Mouse (Mus musculus): ENCODE measurements around the gene Cttnbp2. TPM values are rescaled to one million over a fixed set of nuclear protein-coding genes. Genes with fewer than 3 reads are reported as not detected.

The Cttnbp2 gene
- polyA plus RNA-seq, 1 experiment = 5.7 TPM

DNA sequence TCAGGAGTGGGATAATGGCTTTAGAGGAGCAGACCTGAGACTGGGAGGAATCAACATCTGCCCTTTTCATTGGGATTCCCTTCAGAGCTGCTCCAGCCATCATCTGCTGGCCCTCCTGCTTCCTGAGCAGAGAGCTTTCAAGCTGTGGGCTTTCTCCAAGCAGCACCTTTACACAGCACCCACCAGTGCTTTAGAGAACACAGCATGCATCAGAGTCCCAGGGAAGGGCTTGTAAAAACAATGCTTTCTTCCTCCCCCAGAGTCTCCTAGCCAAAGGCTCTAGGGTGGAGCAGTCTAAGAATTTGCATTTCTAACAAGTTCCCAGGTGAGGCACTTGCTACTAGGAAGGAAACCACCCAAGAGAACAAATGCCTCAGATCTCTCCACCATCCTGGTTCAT lies 29.6 kb downstream of the Cttnbp2 start:
- Histone ChIP-seq H3K27ac (ENCODE audit: insufficient read depth, low read depth, low read length) (no peak overlapping the region), H3K27me3 (replicated peaks; ENCODE audit: control insufficient read depth, insufficient read depth, low read length) (no peaks in the 10 kb centered on the region), H3K36me3 (ENCODE audit: control insufficient read depth, insufficient read depth, low read length) (no peaks in the 10 kb centered on the region), H3K4me3 (ENCODE audit: insufficient read depth, low read depth, low read length) (no peak overlapping the region), H3K4me1 (ENCODE audit: control insufficient read depth, insufficient read depth, low read length) (no peaks in the 10 kb centered on the region)
- no peak for DNase-seq
- TF ChIP-seq CTCF (conservative IDR thresholded peaks at IDR 0.05; ENCODE audit: insufficient read depth, insufficient read length, low read depth, low read length) = no peak
- TF ChIP-seq POLR2A (IDR thresholded peaks at IDR 0.05; ENCODE audit: low read depth, low read length) = no peak

DNA sequence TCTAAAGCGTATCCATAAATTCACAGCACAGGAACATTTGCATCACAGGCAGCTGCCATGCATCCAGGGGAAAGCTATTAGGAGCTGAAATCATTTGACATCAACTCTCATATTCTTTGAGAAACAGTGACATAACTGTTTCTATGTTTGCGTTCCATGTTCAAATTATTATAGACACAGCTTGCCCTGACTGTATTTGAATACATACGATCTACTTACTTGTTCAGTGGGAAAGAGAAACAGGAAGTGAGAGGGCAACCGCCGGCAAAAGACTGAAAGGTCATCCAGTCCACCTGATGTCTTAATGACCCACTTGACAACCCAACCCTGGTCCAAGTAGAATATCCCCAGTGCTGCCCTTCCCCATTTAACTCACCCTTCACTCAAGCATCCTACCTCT lies 30.6 kb downstream of the Cttnbp2 start:
- no peak overlapping the region for H3K4me3 ChIP-seq (ENCODE audit: insufficient read depth, low read depth, low read length)
- H3K27ac ChIP-seq (ENCODE audit: insufficient read depth, low read depth, low read length) = no peak overlapping the region
- 66% methylated on average over 5 of the region's 5 CpGs for WGBS
- TF ChIP-seq POLR2A (IDR thresholded peaks at IDR 0.05; ENCODE audit: low read depth, low read length) (no peak), CTCF (conservative IDR thresholded peaks at IDR 0.05; ENCODE audit: insufficient read depth, insufficient read length, low read depth, low read length) (no peak)
- DNase-seq = no peak
- H3K27me3 ChIP-seq (replicated peaks; ENCODE audit: control insufficient read depth, insufficient read depth, low read length) = no peaks in the 10 kb centered on the region
- no peaks in the 10 kb centered on the region for H3K4me1 ChIP-seq (ENCODE audit: control insufficient read depth, insufficient read depth, low read length)
- H3K36me3 ChIP-seq (ENCODE audit: control insufficient read depth, insufficient read depth, low read length) = no peaks in the 10 kb centered on the region

DNA sequence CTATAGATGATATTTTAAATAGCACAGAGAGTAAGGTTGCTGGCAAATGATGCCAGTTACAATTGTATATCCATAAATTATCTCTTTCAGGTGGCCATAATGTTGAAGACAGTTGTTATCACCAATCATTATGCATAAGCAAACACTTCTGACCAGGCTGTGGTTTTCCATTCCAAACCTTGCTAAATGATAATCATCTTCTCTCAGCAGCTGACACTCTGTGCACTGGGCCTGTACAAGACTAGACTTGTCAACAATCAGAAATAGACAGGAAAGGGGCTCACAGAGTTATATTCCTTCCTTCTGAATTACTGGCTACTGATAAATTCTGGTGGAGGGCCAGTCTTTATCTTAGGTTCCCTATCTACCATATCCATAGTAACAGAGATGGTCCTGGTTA lies 32.1 kb downstream of the Cttnbp2 start:
- no peaks in the 10 kb centered on the region for H3K27me3 ChIP-seq (replicated peaks; ENCODE audit: control insufficient read depth, insufficient read depth, low read length)
- no peak overlapping the region for H3K4me3 ChIP-seq (ENCODE audit: insufficient read depth, low read depth, low read length)
- no peak for TF ChIP-seq CTCF (conservative IDR thresholded peaks at IDR 0.05; ENCODE audit: insufficient read depth, insufficient read length, low read depth, low read length)
- TF ChIP-seq POLR2A (IDR thresholded peaks at IDR 0.05; ENCODE audit: low read depth, low read length) = no peak
- H3K4me1 ChIP-seq (ENCODE audit: control insufficient read depth, insufficient read depth, low read length) = no peaks in the 10 kb centered on the region
- no peak overlapping the region for H3K27ac ChIP-seq (ENCODE audit: insufficient read depth, low read depth, low read length)
- no peak for DNase-seq
- H3K36me3 ChIP-seq (ENCODE audit: control insufficient read depth, insufficient read depth, low read length) = no peaks in the 10 kb centered on the region

DNA sequence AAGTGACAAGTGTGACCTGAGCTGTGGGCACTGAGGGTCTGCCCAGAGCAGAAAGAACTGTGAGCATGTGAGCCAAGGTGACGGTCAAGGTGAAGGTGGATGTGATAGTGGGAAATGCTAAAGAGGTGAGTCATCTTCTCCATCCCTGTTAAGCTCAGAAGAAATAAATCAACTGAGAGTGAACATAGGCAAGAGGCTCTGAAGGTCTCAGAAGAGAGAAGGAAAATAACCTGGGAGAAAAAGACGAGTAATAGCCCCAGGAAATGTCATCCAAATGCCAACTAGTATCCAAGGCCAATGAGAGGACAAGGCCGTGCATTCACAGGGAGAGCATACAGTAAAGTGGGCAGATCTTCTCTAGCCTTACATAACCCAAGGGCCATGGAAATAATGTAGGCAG lies 32.9 kb downstream of the Cttnbp2 start:
- 77% methylated on average over 3 of the region's 3 CpGs for WGBS
- no peak for DNase-seq
- Histone ChIP-seq H3K36me3 (ENCODE audit: control insufficient read depth, insufficient read depth, low read length) (no peaks in the 10 kb centered on the region), H3K27ac (ENCODE audit: insufficient read depth, low read depth, low read length) (no peak overlapping the region), H3K4me1 (ENCODE audit: control insufficient read depth, insufficient read depth, low read length) (no peaks in the 10 kb centered on the region), H3K4me3 (ENCODE audit: insufficient read depth, low read depth, low read length) (no peak overlapping the region), H3K27me3 (replicated peaks; ENCODE audit: control insufficient read depth, insufficient read depth, low read length) (no peaks in the 10 kb centered on the region)
- TF ChIP-seq POLR2A (IDR thresholded peaks at IDR 0.05; ENCODE audit: low read depth, low read length) (no peak), CTCF (conservative IDR thresholded peaks at IDR 0.05; ENCODE audit: insufficient read depth, insufficient read length, low read depth, low read length) (no peak)

DNA sequence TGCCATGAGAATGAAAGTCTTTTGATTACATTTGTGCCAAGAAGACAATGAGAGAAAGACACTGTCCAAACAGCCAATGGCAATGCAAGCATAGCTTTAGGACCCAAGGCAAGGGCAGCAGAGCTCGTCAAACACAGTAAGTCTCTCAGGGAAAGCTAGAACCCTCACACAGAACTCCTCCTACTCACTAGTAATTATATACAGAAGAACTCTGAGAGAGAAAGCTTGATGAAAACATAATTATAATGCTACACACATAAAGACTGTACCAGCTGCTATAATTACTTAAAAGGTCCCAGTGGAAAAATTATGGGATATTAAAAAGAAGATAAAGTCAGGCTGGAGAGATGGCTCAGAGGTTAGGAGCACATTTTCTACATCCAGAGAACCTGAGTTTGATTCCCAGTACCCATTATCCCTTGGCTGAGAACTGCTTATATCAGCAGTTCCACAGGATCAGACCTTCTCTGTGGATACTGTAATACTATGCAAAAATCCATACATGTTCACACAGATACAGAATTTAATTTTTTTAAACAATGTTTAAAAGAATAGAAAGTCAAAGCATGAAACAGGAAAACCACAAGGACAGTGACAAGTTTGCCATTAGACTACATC lies 37.2 kb downstream of the Cttnbp2 start:
- no peaks in the 10 kb centered on the region for H3K27me3 ChIP-seq (replicated peaks; ENCODE audit: control insufficient read depth, insufficient read depth, low read length)
- TF ChIP-seq CTCF (conservative IDR thresholded peaks at IDR 0.05; ENCODE audit: insufficient read depth, insufficient read length, low read depth, low read length) (no peak), POLR2A (IDR thresholded peaks at IDR 0.05; ENCODE audit: low read depth, low read length) (no peak)
- H3K4me3 ChIP-seq (ENCODE audit: insufficient read depth, low read depth, low read length) = no peak overlapping the region
- no peaks in the 10 kb centered on the region for H3K4me1 ChIP-seq (ENCODE audit: control insufficient read depth, insufficient read depth, low read length)
- WGBS = 84% methylated on average over 1 of the region's 1 CpGs
- H3K27ac ChIP-seq (ENCODE audit: insufficient read depth, low read depth, low read length) = no peak overlapping the region
- no peaks in the 10 kb centered on the region for H3K36me3 ChIP-seq (ENCODE audit: control insufficient read depth, insufficient read depth, low read length)
- DNase-seq = no peak

- TF ChIP-seq POLR2A (IDR thresholded peaks at IDR 0.05; ENCODE audit: low read depth, low read length) (no peak), CTCF (conservative IDR thresholded peaks at IDR 0.05; ENCODE audit: insufficient read depth, insufficient read length, low read depth, low read length) (no peak)
- Histone ChIP-seq H3K4me1 (ENCODE audit: control insufficient read depth, insufficient read depth, low read length) (no peaks in the 10 kb centered on the region), H3K4me3 (ENCODE audit: insufficient read depth, low read depth, low read length) (no peak overlapping the region), H3K27ac (ENCODE audit: insufficient read depth, low read depth, low read length) (no peak overlapping the region), H3K36me3 (ENCODE audit: control insufficient read depth, insufficient read depth, low read length) (no peaks in the 10 kb centered on the region), H3K27me3 (replicated peaks; ENCODE audit: control insufficient read depth, insufficient read depth, low read length) (no peaks in the 10 kb centered on the region)
- 85% methylated on average over 2 of the region's 2 CpGs for WGBS
- DNase-seq = no peak
Measured at GRCm38 (mm10) chr6:18474983-18475382, 39.7 kb downstream of the Cttnbp2 start.

DNA sequence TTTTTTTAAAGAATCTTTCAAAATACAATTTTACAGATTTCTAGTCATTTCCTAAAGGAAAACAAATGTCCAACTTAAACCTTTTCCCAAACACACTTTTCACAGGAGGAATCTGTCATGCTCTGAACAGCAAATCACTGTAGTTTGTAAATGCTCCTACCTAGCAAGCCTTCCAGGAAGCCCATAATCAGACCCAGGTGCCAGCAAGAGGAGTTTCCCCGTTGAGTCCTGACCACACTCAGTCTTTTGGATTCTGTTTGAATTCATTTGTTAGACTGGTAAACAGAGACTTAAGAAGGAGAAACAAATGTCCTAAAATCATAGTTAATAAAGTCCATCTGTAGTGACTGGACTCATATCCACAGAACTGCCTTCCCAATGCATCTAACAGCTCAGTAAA lies 40.1 kb downstream of the Cttnbp2 start:
- Histone ChIP-seq H3K4me1 (ENCODE audit: control insufficient read depth, insufficient read depth, low read length) (no peaks in the 10 kb centered on the region), H3K4me3 (ENCODE audit: insufficient read depth, low read depth, low read length) (no peak overlapping the region), H3K36me3 (ENCODE audit: control insufficient read depth, insufficient read depth, low read length) (no peaks in the 10 kb centered on the region), H3K27ac (ENCODE audit: insufficient read depth, low read depth, low read length) (no peak overlapping the region), H3K27me3 (replicated peaks; ENCODE audit: control insufficient read depth, insufficient read depth, low read length) (no peaks in the 10 kb centered on the region)
- TF ChIP-seq POLR2A (IDR thresholded peaks at IDR 0.05; ENCODE audit: low read depth, low read length) = no peak
- no peak for TF ChIP-seq CTCF (conservative IDR thresholded peaks at IDR 0.05; ENCODE audit: insufficient read depth, insufficient read length, low read depth, low read length)
- DNase-seq = no peak
- 69% methylated on average over 1 of the region's 1 CpGs for WGBS

Measured in kidney, adult 2 months (tissue).